Mouse (Mus musculus): ENCODE measurements around the gene Sh3bp1. TPM values are rescaled to one million over a fixed set of nuclear protein-coding genes. Genes with fewer than 3 reads are reported as not detected.
"Not testable (repeated sequence)": the region's sequence is repeated elsewhere in the genome, so short reads cannot be mapped to it uniquely, and the experiment has no call there.

Gene Sh3bp1
- polyA plus RNA-seq, 1 experiment: not detected

DNA sequence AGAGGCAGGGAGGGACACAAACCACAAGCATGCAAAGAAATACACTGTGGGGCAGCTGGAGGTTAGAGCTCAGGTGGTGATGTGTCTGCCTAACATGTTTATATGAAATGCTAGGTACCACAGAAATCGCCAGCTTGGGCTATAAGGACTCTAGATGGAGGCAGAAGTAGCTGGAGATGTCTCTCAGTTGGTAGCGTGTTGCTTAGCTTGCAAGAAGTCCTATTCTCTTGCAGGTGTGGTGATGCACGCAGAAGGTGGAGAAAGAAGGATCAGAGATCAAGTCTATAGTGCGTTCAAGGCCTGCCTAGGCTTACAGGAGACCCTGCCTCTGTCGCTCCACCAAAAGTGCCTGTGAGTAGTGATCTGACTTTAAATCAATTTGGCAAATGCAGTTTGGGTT is 24.0 kb upstream of the Sh3bp1 start:
- TF ChIP-seq POLR2A (IDR thresholded peaks at IDR 0.05; ENCODE audit: insufficient read depth, low read depth, low read length): no peak
- no peak for TF ChIP-seq CTCF (IDR thresholded peaks at IDR 0.05; ENCODE audit: insufficient read depth, low read depth, low read length)
- WGBS: 54% methylated on average over 5 of the region's 5 CpGs
- H3K27ac ChIP-seq (ENCODE audit: insufficient read depth, low read depth, low read length): peak overlapping the region; percentile 97
- no peak overlapping the region; the same call in 1 of the 2 replicates for H3K4me3 ChIP-seq (ENCODE audit: insufficient read depth, low read depth, low read length)
- H3K4me1 ChIP-seq (ENCODE audit: control insufficient read depth, insufficient read depth, low read length): peaks cover 37% of the 10 kb centered on the region

DNA sequence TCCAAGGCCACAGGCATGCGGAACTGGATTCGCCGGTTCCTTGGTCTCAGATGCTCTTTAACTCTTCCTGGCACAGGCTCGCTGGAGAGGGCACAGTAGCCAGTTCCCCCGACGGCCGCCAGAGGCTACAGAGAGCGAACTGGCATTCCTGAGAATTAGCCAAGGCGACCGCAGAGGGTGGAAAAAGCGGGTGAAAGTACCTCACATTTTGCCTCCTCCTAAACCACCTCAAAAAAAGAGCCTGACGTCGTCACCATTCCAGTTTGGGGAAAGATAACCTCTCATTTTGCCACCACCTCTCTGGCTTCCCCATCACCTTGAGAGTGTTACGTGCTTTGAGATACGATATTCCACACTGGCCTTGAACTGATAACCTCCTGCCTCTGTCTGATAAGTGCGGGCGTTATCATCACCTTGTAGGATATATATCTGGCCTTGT is 23.3 kb upstream of the Sh3bp1 start:
- peak overlapping the region; percentile 97 for H3K27ac ChIP-seq (ENCODE audit: insufficient read depth, low read depth, low read length)
- under 1% methylated on average over 17 of the region's 17 CpGs for WGBS
- TF ChIP-seq POLR2A (IDR thresholded peaks at IDR 0.05; ENCODE audit: insufficient read depth, low read depth, low read length) (no peak), CTCF (IDR thresholded peaks at IDR 0.05; ENCODE audit: insufficient read depth, low read depth, low read length) (peak; percentile 76)

DNA sequence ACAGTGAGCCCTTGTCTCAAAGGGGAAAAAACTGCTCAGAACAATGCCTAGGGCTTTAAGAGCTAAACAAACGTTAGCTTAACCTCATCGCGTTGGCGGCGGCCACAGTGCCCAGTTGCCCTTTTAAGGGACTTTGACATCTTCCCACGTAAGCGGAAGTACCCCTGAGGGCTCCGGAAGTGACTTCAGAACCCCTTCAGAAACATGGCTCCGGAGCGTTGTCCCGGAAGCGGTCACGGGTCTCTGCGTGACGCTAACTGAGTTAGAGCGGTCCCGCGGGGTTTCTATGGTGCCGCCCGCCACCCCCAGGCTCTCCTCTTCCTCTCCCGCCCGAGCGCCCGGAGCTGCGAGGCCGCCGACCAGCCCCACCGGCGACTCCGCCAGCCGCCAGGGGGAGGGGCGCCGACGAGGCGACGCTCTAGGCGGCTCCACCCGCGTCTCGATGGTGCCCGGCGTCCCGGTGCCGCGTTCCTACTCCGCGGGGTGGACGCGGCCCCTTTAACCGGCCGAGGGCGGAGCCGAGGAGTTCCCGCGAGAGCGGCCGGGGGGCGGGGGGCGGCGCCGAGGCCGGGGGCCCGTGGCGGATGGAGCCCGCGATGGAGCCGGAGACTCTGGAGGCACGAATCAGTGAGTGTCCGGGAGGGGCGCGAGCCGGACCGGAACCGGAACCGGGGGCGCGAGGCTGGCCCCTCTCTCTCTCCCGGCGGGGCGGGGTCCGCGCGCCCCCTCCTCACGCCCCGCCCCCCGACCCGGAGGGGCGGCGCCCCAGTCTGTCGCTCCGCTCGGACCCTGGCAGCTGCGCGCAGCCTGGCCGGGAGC is 22.4 kb upstream of the Sh3bp1 start, which contains the start of gene Gga1:
TSS of gene Gga1 (plus strand) at position 200 of the 819 bp plus-strand sequence.
- Histone ChIP-seq H3K4me1 (ENCODE audit: control insufficient read depth, insufficient read depth, low read length) (peaks cover 37% of the 10 kb centered on the region), H3K27ac (ENCODE audit: insufficient read depth, low read depth, low read length) (peak within 1 kb of the TSS; percentile 97), H3K4me3 (ENCODE audit: insufficient read depth, low read depth, low read length) (peak within 1 kb of the TSS; percentile 91)
- TF ChIP-seq POLR2A (IDR thresholded peaks at IDR 0.05; ENCODE audit: insufficient read depth, low read depth, low read length) (peak; percentile 38; the same call in 1 of the 2 replicates), CTCF (IDR thresholded peaks at IDR 0.05; ENCODE audit: insufficient read depth, low read depth, low read length) (peak; percentile 37; the same call in 1 of the 2 replicates)
- WGBS: under 1% methylated on average over 80 of the region's 95 CpGs

More for the DNA sequence above, 23.3 kb upstream of the Sh3bp1 start:
- peak overlapping the region; percentile 91; the same call in 1 of the 2 replicates for H3K4me3 ChIP-seq (ENCODE audit: insufficient read depth, low read depth, low read length)
- peaks cover 37% of the 10 kb centered on the region for H3K4me1 ChIP-seq (ENCODE audit: control insufficient read depth, insufficient read depth, low read length)

DNA sequence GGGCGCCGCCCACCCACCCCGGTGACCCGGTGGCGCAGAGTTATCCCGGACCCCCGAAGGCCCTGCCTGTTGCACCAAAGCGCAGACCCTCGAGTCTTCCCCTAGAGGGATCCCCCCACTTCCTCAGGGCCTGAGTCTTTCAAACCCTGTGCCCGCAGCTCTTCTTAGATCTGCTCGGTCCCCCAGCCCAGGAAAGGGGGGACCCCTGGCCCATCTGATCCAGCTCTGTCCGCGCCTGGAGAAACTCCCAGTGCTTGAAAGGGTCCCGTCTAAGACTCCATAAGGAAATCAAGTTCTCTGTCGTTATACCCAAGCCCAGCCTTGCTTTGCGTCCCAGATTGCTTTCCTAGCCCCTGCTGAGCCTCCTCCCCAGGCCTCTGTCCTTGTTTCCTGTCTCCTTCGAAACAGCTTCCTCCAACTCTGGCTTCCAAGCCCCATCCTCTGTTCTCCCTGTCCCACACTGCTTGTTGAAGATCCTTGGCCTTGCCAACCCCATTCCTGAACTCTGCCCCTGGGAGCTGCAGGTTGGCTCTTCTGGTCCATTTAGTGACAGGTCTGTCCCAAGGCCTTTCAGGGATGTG is 21.7 kb upstream of the Sh3bp1 start:
- no peak for TF ChIP-seq CTCF (IDR thresholded peaks at IDR 0.05; ENCODE audit: insufficient read depth, low read depth, low read length)
- TF ChIP-seq POLR2A (IDR thresholded peaks at IDR 0.05; ENCODE audit: insufficient read depth, low read depth, low read length): no peak
- Histone ChIP-seq H3K4me3 (ENCODE audit: insufficient read depth, low read depth, low read length) (peak overlapping the region; percentile 91), H3K4me1 (ENCODE audit: control insufficient read depth, insufficient read depth, low read length) (peaks cover 37% of the 10 kb centered on the region), H3K27ac (ENCODE audit: insufficient read depth, low read depth, low read length) (peak overlapping the region; percentile 2; the same call in 1 of the 2 replicates)
- WGBS: 1% methylated on average over 17 of the region's 17 CpGs

DNA sequence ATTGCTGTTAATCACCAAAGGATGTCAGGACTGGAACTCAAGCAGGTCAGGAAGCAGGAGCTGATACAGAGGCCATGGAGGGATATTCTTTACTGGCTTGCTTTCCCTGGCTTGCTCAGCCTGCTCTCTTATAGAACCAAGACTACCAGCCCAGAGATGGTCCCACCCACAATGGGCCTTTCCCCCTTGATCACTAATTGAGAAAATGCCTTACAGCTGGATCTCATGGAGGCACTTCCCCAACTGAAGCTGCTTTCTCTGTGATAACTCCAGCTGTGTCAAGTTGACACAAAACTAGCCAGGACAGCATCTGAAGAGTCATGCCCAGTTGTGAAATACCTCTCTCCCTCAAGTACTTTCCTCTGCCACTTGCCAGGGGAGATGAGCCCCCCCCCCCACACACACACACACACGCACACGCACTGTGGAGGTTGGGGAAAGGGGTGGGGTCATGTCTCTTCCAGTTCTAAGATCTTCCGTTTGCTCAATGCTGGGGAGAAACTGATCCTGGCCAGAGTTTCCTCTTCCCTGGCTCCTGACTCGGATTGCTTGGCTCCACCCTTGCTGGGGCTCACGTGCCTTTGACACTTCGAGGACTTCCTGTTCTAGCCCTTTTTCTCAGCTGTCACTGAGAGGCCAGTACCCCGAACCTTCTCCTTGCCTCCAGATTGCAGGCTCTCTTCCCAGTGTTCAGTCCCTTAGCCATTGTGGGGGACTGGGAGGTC is 20.6 kb upstream of the Sh3bp1 start:
- peaks cover 34% of the 10 kb centered on the region for H3K4me1 ChIP-seq (ENCODE audit: control insufficient read depth, insufficient read depth, low read length)
- not testable (repeated sequence) for H3K27ac ChIP-seq (ENCODE audit: insufficient read depth, low read depth, low read length); H3K4me3 ChIP-seq (ENCODE audit: insufficient read depth, low read depth, low read length)
- 41% methylated on average over 7 of the region's 7 CpGs for WGBS

DNA sequence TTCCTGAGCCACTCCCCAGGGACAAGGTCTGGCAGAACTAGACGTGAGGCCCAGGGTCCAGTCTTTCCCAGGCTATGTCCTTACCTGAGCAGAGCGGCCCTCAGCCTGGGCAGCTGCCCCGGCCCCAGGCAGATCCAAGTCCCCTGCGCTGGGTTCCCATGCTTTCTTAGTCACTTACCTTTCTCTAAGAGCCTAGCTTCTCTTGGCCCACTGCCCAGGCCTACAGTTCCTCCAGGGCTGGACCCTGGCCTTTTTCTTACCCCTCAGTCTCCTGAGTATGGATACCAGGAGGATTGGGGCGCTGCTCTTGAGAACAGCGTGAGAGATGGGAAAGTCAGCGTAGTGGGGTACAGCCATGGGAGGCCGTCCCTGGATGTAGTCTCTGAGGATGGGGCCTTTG is 19.1 kb upstream of the Sh3bp1 start:
- TF ChIP-seq POLR2A (IDR thresholded peaks at IDR 0.05; ENCODE audit: insufficient read depth, low read depth, low read length) (no peak), CTCF (IDR thresholded peaks at IDR 0.05; ENCODE audit: insufficient read depth, low read depth, low read length) (no peak)
- Histone ChIP-seq H3K4me3 (ENCODE audit: insufficient read depth, low read depth, low read length) (no peak overlapping the region), H3K4me1 (ENCODE audit: control insufficient read depth, insufficient read depth, low read length) (peaks cover 28% of the 10 kb centered on the region), H3K27ac (ENCODE audit: insufficient read depth, low read depth, low read length) (no peak overlapping the region)
- WGBS: 90% methylated on average over 8 of the region's 8 CpGs

DNA sequence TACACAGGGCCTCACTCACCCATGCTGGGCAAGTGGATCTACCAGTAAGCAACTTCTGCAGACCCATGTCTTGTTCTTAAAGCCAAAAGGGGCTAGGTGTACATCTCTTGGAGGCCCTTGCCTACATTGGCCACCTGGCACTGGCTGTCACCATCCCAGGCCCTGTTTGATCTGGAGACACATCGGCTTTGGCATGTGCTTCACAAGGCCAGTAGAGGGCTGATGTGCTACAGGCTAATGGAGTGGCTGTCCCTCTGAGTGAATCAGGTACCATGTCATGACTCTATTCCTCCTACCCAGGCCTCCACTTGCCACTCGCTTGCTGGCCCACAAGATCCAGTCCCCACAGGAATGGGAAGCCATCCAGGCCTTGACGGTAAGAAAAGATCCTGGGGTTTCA is 17.7 kb upstream of the Sh3bp1 start:
- WGBS: 82% methylated on average over 3 of the region's 3 CpGs
- TF ChIP-seq POLR2A (IDR thresholded peaks at IDR 0.05; ENCODE audit: insufficient read depth, low read depth, low read length): no peak
- no peak for TF ChIP-seq CTCF (IDR thresholded peaks at IDR 0.05; ENCODE audit: insufficient read depth, low read depth, low read length)
- Histone ChIP-seq H3K27ac (ENCODE audit: insufficient read depth, low read depth, low read length) (no peak overlapping the region), H3K4me1 (ENCODE audit: control insufficient read depth, insufficient read depth, low read length) (peaks cover 21% of the 10 kb centered on the region), H3K4me3 (ENCODE audit: insufficient read depth, low read depth, low read length) (no peak overlapping the region)

DNA sequence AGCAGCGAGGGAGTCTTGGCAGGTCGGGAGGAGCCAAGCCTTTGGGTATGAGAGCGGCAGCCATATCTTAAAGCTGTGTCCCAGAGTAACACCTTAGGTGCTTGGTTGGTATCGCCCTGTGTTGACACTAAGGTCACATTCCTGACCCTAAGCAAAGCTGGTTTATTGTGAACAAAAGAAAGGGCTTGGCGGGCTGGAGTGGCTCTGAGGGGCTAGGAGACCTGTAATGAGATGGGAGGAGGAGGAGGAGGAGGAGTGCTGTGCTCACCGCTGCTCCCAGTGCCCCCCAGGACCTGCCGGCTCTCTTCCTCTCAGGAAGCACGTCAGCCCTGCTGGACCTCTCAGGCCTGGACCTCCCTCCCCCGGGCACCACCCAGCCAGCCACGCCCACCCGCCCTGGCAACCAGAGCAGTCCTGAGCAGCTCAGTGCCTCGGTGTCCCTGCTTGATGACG is 10.1 kb upstream of the Sh3bp1 start:
- TF ChIP-seq CTCF (IDR thresholded peaks at IDR 0.05; ENCODE audit: insufficient read depth, low read depth, low read length): no peak
- no peak for TF ChIP-seq POLR2A (IDR thresholded peaks at IDR 0.05; ENCODE audit: insufficient read depth, low read depth, low read length)
- WGBS: 38% methylated on average over 13 of the region's 13 CpGs
- H3K4me3 ChIP-seq (ENCODE audit: insufficient read depth, low read depth, low read length): no peak overlapping the region
- no peaks in the 10 kb centered on the region for H3K4me1 ChIP-seq (ENCODE audit: control insufficient read depth, insufficient read depth, low read length)
- no peak overlapping the region for H3K27ac ChIP-seq (ENCODE audit: insufficient read depth, low read depth, low read length)

Data from olfactory bulb, adult 2 months (tissue).